30 mouse cellular contexts compared by ENCODE assay signal in the genomic region with DNA sequence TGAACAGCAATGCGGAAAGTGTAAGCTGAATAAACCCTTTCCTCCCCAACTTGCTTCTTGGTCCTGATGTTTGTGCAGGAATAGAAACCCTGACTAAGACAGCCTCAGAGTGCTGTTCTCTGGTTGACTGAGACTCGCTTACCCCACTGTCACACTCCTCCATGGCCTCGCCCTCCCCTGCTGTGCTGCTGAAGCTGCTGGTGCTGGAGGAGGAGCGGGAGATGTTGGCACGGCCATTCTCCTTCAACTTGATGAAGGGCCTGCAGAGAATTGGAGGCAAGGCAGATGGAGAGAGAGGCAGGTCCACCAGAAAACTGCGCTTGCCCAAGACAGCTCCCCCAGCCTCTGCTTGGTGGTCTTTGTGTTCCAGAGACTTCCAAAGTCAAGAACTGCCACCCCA. TPM values are rescaled to one million over a fixed set of nuclear protein-coding genes. Genes with fewer than 3 reads are reported as not detected.
"Had no signal": no experiment of that assay in that cellular context is flagged by ENCODE, and none has a peak within 500 bp of the region (broad histone marks: within the 10 kb centered on the region; RNA-seq: fewer than 3 reads in every experiment).

No protein-coding gene starts in this region.

- H3K4me2 ChIP-seq: heart, embryonic 13.5 days; heart, embryonic 15.5 days; hindbrain, embryonic 12.5 days; hindbrain, embryonic 14.5 days; kidney, embryonic 15.5 days; limb, embryonic 13.5 days; limb, embryonic 15.5 days; liver, embryonic 12.5 days had no signal

- H3K9me3 ChIP-seq: heart, embryonic 10.5 days; heart, embryonic 13.5 days; heart, embryonic 15.5 days; hindbrain, embryonic 12.5 days; kidney, embryonic 15.5 days; limb, embryonic 13.5 days; limb, embryonic 15.5 days; liver, embryonic 12.5 days had no signal

- H3K4me1 ChIP-seq: kidney, embryonic 15.5 days; limb, embryonic 13.5 days; limb, embryonic 15.5 days had no signal

- H3K4me3 ChIP-seq: heart, embryonic 10.5 days; heart, embryonic 13.5 days; heart, embryonic 15.5 days; hindbrain, embryonic 12.5 days; kidney, embryonic 15.5 days; limb, embryonic 13.5 days; limb, embryonic 15.5 days; liver, embryonic 12.5 days had no signal

- H3K9ac ChIP-seq: heart, embryonic 15.5 days; hindbrain, embryonic 12.5 days; hindbrain, embryonic 14.5 days; kidney, embryonic 15.5 days; limb, embryonic 13.5 days; limb, embryonic 15.5 days; liver, embryonic 12.5 days; liver, embryonic 14.5 days had no signal

- H3K36me3 ChIP-seq: heart, embryonic 15.5 days; limb, embryonic 13.5 days; limb, embryonic 15.5 days; liver, embryonic 12.5 days had no signal

- DNase-seq: gastrocnemius, postnatal 14 days; gastrocnemius, postnatal 36 days; heart, postnatal 36 days; kidney, adult 11 months; kidney, adult 2 months; kidney, adult 9 months; kidney, postnatal 14 days; kidney, postnatal 36 days; layer of hippocampus, adult 9-11 months; layer of hippocampus, postnatal 36 days had no signal

- H3K27ac ChIP-seq: heart, embryonic 10.5 days; heart, embryonic 15.5 days; hindbrain, embryonic 12.5 days; hindbrain, embryonic 14.5 days; hindbrain, postnatal 0 days; kidney, embryonic 15.5 days; kidney, postnatal 0 days; limb, embryonic 13.5 days; limb, embryonic 15.5 days; liver, embryonic 12.5 days; liver, embryonic 14.5 days had no signal

- H3K27me3 ChIP-seq: heart, embryonic 13.5 days; heart, embryonic 15.5 days; hindbrain, embryonic 12.5 days; kidney, embryonic 15.5 days; limb, embryonic 13.5 days; limb, embryonic 15.5 days; liver, embryonic 12.5 days had no signal

RNA-seq across cellular contexts. Expression of a gene that starts 31.0 kb away (rescaled TPM):
- polyA plus RNA-seq: gonadal fat pad, adult 2 months; heart, embryonic 10.5 days; heart, embryonic 13.5 days; heart, embryonic 15.5 days; heart, postnatal 0 days; hindbrain, embryonic 12.5 days; hindbrain, embryonic 14.5 days; hindbrain, postnatal 0 days; intestine, embryonic 14.5 days; intestine, embryonic 16.5 days; kidney, adult 2 months; kidney, embryonic 15.5 days; kidney, postnatal 0 days; large intestine, adult 2 months; limb, embryonic 11.5 days; limb, embryonic 13.5 days; limb, embryonic 15.5 days; liver, adult 2 months; liver, embryonic 12.5 days; liver, embryonic 14.5 days; liver, embryonic 16.5 days had no signal

RNA-seq across cellular contexts. Expression of a gene that starts 40.5 kb away (rescaled TPM):
- polyA plus RNA-seq: gonadal fat pad, adult 2 months; heart, embryonic 10.5 days; heart, embryonic 13.5 days; heart, embryonic 15.5 days; heart, postnatal 0 days; hindbrain, embryonic 12.5 days; hindbrain, embryonic 14.5 days; hindbrain, postnatal 0 days; intestine, embryonic 14.5 days; intestine, embryonic 16.5 days; kidney, adult 2 months; kidney, embryonic 15.5 days; kidney, postnatal 0 days; large intestine, adult 2 months; limb, embryonic 11.5 days; limb, embryonic 13.5 days; limb, embryonic 15.5 days; liver, adult 2 months; liver, embryonic 12.5 days; liver, embryonic 14.5 days; liver, embryonic 16.5 days had no signal

RNA-seq across cellular contexts. Expression of a gene that starts 55.1 kb away (rescaled TPM):
- polyA plus RNA-seq: gonadal fat pad, adult 2 months; heart, embryonic 10.5 days; heart, embryonic 13.5 days; heart, embryonic 15.5 days; heart, postnatal 0 days; hindbrain, embryonic 12.5 days; hindbrain, embryonic 14.5 days; hindbrain, postnatal 0 days; intestine, embryonic 14.5 days; intestine, embryonic 16.5 days; kidney, adult 2 months; kidney, embryonic 15.5 days; kidney, postnatal 0 days; large intestine, adult 2 months; limb, embryonic 11.5 days; limb, embryonic 13.5 days; limb, embryonic 15.5 days; liver, adult 2 months; liver, embryonic 12.5 days; liver, embryonic 14.5 days; liver, embryonic 16.5 days had no signal
